Mouse (Mus musculus) intestine, embryonic 14.5 days (tissue): ENCODE results near the gene Smtn. TPM values are rescaled to one million over a fixed set of nuclear protein-coding genes. Genes with fewer than 3 reads are reported as not detected.

Experiments
- ATAC-seq: fragments of 200-750 bp; cut with Nextera tagmentation; replicated peaks from 2 replicates; pipeline ENCODE4 v1.8.0; 2017; ENCODE audit warnings: low read depth, moderate number of reproducible peaks, moderate TSS enrichment, moderate library complexity; ENCODE audit not compliant: low FRiP score, low TSS enrichment
- DNase-seq: peaks from one replicate; pipeline ENCODE4 v3.0.0-alpha.2; 2018; ENCODE audit warnings: low spot score
- H3K27ac ChIP-seq: fragments of 300-500 bp; sonication (generic); 2 replicates; pipeline ENCODE4 v1.5.1; 2014; ENCODE audit warnings: low read depth, mild to moderate bottlenecking, control low read depth
- H3K27me3 ChIP-seq: fragments of 300-500 bp; sonication (generic); replicated peaks from 2 replicates; pipeline ENCODE4 v1.6.1; 2014; ENCODE audit warnings: low read length, control low read depth; ENCODE audit not compliant: control insufficient read depth, insufficient read depth
- H3K36me3 ChIP-seq: fragments of 300-500 bp; sonication (generic); 2 replicates; pipeline ENCODE4 v1.6.1; 2014; ENCODE audit warnings: low read length, control low read depth; ENCODE audit not compliant: control insufficient read depth, insufficient read depth
- H3K4me1 ChIP-seq: fragments of 300-500 bp; sonication (generic); replicated peaks from 2 replicates; pipeline ENCODE4 v1.6.1; 2014; ENCODE audit warnings: low read length, control low read depth, mixed read lengths; ENCODE audit not compliant: control insufficient read depth, insufficient read depth
- H3K4me2 ChIP-seq: fragments of 300-500 bp; sonication (generic); 2 replicates; pipeline ENCODE4 v1.6.1; 2014; ENCODE audit warnings: low read length
- H3K4me3 ChIP-seq: fragments of 300-500 bp; sonication (generic); 2 replicates; pipeline ENCODE4 v1.5.1; 2014; ENCODE audit warnings: low read depth, low read length, control low read depth, mixed read lengths
- H3K9ac ChIP-seq: fragments of 300-500 bp; sonication (generic); 2 replicates; pipeline ENCODE4 v1.6.1; 2014; ENCODE audit warnings: mild to moderate bottlenecking, low read length
- H3K9me3 ChIP-seq: fragments of 300-500 bp; sonication (generic); 2 replicates; pipeline ENCODE4 v1.6.1; 2016; ENCODE audit warnings: low read length, control low read depth; ENCODE audit not compliant: control insufficient read depth
- WGBS: fragments of 180-500 bp; shearing (Covaris S2); extraction: QIAGEN DNeasy Blood & Tissue Kit; methylation state at CpG from one replicate; pipeline ENCODE4 v1.1.7; 2014; 5-methylcytosine and 5-hydroxymethylcytosine counted together
- polyA plus RNA-seq: library from polyadenylated mRNA; unstranded; fragments of >200 nt; fragmentation: Nextera tagmentation; extraction: Ambion mirVana; gene quantifications from 2 replicates; pipeline ENCODE4 v1.2.1, GENCODE M21; 2014

Smtn gene
- polyA plus RNA-seq, 1 experiment from 2014 or later: 87.0 TPM

GRCm38 (mm10) chr11:3486349-3486748, 54.1 kb downstream of the Smtn start:
- no peak overlapping the region for H3K9ac ChIP-seq
- H3K36me3 ChIP-seq: no peaks in the 10 kb centered on the region
- WGBS: 71% methylated on average over 7 of the region's 7 CpGs
- H3K27me3 ChIP-seq: no peaks in the 10 kb centered on the region
- H3K4me3 ChIP-seq: no peak overlapping the region
- no peak overlapping the region for H3K27ac ChIP-seq
- 0 out of 2 replicates have a peak, but pooled peaks cover 3% of the 10 kb centered on the region for H3K4me1 ChIP-seq
- no peak for DNase-seq
- no peaks in the 10 kb centered on the region for H3K9me3 ChIP-seq
- H3K4me2 ChIP-seq: no peak overlapping the region
- ATAC-seq: no peak

- no peaks in the 10 kb centered on the region for H3K9me3 ChIP-seq
- DNase-seq (no peak), ATAC-seq (no peak)
- H3K36me3 ChIP-seq: no peaks in the 10 kb centered on the region
- H3K27ac ChIP-seq: no peak overlapping the region
- H3K4me2 ChIP-seq: no peak overlapping the region
- no peaks in the 10 kb centered on the region for H3K27me3 ChIP-seq
- 64% methylated on average over 11 of the region's 11 CpGs for WGBS
- no peak overlapping the region for H3K4me3 ChIP-seq
- H3K4me1 ChIP-seq: 0 out of 2 replicates have a peak, but pooled peaks cover 3% of the 10 kb centered on the region
- H3K9ac ChIP-seq: no peak overlapping the region
These were observed 56.3 kb downstream of the Smtn start for GRCm38 (mm10) chr11:3483980-3484642.

- Histone ChIP-seq H3K36me3 (no peaks in the 10 kb centered on the region), H3K4me3 (no peak overlapping the region), H3K27ac (no peak overlapping the region), H3K4me2 (no peak overlapping the region), H3K4me1 (no peaks in the 10 kb centered on the region), H3K27me3 (no peaks in the 10 kb centered on the region), H3K9me3 (no peaks in the 10 kb centered on the region), H3K9ac (no peak overlapping the region)
- no peak for DNase-seq
- ATAC-seq: no peak
These were observed 64.9 kb downstream of the Smtn start for GRCm38 (mm10) chr11:3475489-3475888.

- WGBS: 93% methylated on average over 7 of the region's 7 CpGs
- Histone ChIP-seq H3K9me3 (no peaks in the 10 kb centered on the region), H3K9ac (no peak overlapping the region), H3K27me3 (no peaks in the 10 kb centered on the region), H3K36me3 (no peaks in the 10 kb centered on the region), H3K4me2 (no peak overlapping the region), H3K4me3 (no peak overlapping the region), H3K4me1 (no peaks in the 10 kb centered on the region), H3K27ac (no peak overlapping the region)
- ATAC-seq (no peak), DNase-seq (no peak)
These were observed 65.8 kb downstream of the Smtn start for GRCm38 (mm10) chr11:3474480-3475115.

- Histone ChIP-seq H3K4me3 (no peak overlapping the region), H3K4me1 (no peaks in the 10 kb centered on the region), H3K36me3 (no peaks in the 10 kb centered on the region), H3K9me3 (no peaks in the 10 kb centered on the region), H3K4me2 (no peak overlapping the region), H3K27ac (no peak overlapping the region), H3K27me3 (no peaks in the 10 kb centered on the region), H3K9ac (no peak overlapping the region)
- DNase-seq (peak; percentile 92), ATAC-seq (peak; percentile 80)
- WGBS: 41% methylated on average over 1 of the region's 1 CpGs
These were observed 67.9 kb downstream of the Smtn start for GRCm38 (mm10) chr11:3472484-3472883.

- whole genome bisulfite sequencing: 22% methylated on average over 11 of the region's 11 CpGs
- Histone ChIP-seq H3K9me3 (no peaks in the 10 kb centered on the region), H3K36me3 (no peaks in the 10 kb centered on the region), H3K9ac (no peak overlapping the region), H3K27me3 (no peaks in the 10 kb centered on the region), H3K4me1 (no peaks in the 10 kb centered on the region), H3K4me3 (no peak overlapping the region), H3K27ac (no peak overlapping the region), H3K4me2 (no peak overlapping the region; the same call in 1 of the 2 replicates)
- ATAC-seq (0 out of 2 replicates have a peak, but pooled peaks have one; percentile 20), DNase-seq (no peak)
These were observed 69.0 kb downstream of the Smtn start for GRCm38 (mm10) chr11:3471448-3471850.

Other genes starting within 250 kb of the Smtn start
- 9.9 and 14.1 TPM in 2 replicates for gene Pik3ip1, start 210.2 kb downstream of the Smtn start, polyA plus RNA-seq
- gene Limk2, start 131.4 kb downstream of the Smtn start, polyA plus RNA-seq: 62.8 and 67.3 TPM in 2 replicates
- 33.9 and 38.1 TPM in 2 replicates for gene Rnf185, start 88.2 kb downstream of the Smtn start, polyA plus RNA-seq
- 0.61 and 0.75 TPM in 2 replicates for gene Pla2g3, start 52.3 kb downstream of the Smtn start, polyA plus RNA-seq
- 4.1 and 4.3 TPM in 2 replicates for gene Inpp5j, start 35.8 kb downstream of the Smtn start, polyA plus RNA-seq
- gene Selenom, start 25.9 kb downstream of the Smtn start, polyA plus RNA-seq: 146 and 160 TPM in 2 replicates
- 24.8 and 25.6 TPM in 2 replicates for gene Morc2a, start 108.6 kb upstream of the Smtn start, polyA plus RNA-seq